Mouse (Mus musculus) liver, embryonic 14.5 days (tissue): Measurements from ENCODE around the gene Rps6ka2.

ENCODE experiments used
- CTCF ChIP-seq: IDR thresholded peaks from 2 replicates; pipeline ENCODE4 v1.5.1; 2016; ENCODE audit warnings: antibody characterized with exemption, low read depth, control low read depth
- EP300 ChIP-seq: IDR thresholded peaks from 2 replicates; pipeline ENCODE4 v1.6.1; 2016; ENCODE audit warnings: antibody characterized with exemption, low read depth

- TF ChIP-seq CTCF (no peak), EP300 (no peak)
Observed at GRCm38 (mm10) chr17:7232400-7232799, 62.5 kb downstream of the Rps6ka2 start.
